Mouse (Mus musculus): ENCODE data around the gene Tmem136. TPM values are rescaled to one million over a fixed set of nuclear protein-coding genes. Genes with fewer than 3 reads are reported as not detected.

The Tmem136 gene
- total RNA-seq (2021) = 1 to 10 TPM; 5.7 to 7.1 TPM
- 7.4 and 10.2 TPM in 2 replicates for polyA plus RNA-seq (2012; rRNA removed)
- long read RNA-seq, partial matches to known transcripts = 0 of 1 reads
- long read RNA-seq, other reads (novel, unspliced or antisense) = 0 of 1 reads

DNA sequence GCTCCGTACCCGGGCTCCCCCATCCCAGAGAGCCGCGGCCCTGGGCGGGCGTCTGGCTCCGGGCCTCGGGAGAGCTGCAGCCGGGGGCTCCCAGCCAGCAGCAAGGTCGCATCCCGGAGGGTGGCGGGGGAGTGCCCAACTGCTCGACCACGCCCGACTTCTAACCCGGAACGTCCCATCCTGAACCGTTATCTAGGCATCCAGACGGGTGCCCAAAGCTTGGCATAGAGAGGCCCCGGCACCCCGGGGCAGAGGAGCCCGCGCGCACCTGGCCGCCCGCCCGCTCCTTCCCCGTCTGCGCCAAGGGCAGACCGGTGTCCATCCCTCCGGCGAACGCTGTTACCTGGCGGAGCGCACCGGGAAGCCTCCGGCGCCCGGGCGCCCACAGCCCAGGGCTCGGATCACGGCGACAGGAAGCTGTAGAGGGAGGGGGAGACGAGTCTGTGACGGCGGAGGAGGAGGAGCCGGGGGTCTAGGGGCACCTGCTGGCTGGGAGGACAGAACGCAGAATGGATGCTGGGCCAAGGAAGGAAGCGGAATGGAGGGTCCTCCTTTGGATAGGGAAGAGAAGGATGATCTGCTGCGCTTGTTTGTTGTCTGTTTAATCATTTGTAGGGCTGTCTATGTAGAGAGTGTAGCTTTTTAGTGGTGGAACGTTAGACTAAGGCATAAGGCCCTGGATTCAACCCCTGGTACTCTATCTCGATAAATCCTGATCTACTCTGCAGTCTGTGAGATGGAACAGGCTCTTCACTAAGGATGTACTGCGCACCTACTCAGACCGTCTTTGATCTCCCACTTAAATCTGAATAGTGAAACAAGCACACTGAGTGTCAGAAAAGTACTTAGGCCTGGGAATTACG lies at the start of gene Tmem136:
Gene Tmem136, minus strand, starts transcription at position 437 of the 863 bp plus-strand sequence.
- intact Hi-C loops (cut with DNase I) = no loop called here
- DNase-seq = peak; percentile 79 to 80
- Histone ChIP-seq H3K9ac (ENCODE audit: low read depth, low read length) (peak within 1 kb of the TSS; percentile 68), H3K27ac (peak within 1 kb of the TSS; percentile 82), H3K27me3 (ENCODE audit: control insufficient read depth, insufficient read depth, low read length) (no peaks in the 10 kb centered on the region), H3K4me3 (peak within 1 kb of the TSS; percentile 64), H3K4me1 (ENCODE audit: control insufficient read depth, insufficient read depth, low read length) (peaks cover 3% of the 10 kb centered on the region), H3K79me2 (replicated peaks; ENCODE audit: control insufficient read depth, insufficient read depth, low read length) (no peaks in the 10 kb centered on the region), H3K36me3 (ENCODE audit: control insufficient read depth, insufficient read depth, low read length) (peaks cover 7% of the 10 kb centered on the region)
- TF ChIP-seq EP300 (IDR thresholded peaks at IDR 0.05; ENCODE audit: insufficient read depth, low read depth, low read length) = no peak
- whole genome bisulfite sequencing = 7% methylated on average over 55 of the region's 55 CpGs

- intact Hi-C loops (cut with DNase I) = no loop called here
- no peak overlapping the region for H3K27ac ChIP-seq
- H3K27me3 ChIP-seq (ENCODE audit: control insufficient read depth, insufficient read depth, low read length) = no peaks in the 10 kb centered on the region
- no peak overlapping the region for H3K9ac ChIP-seq (ENCODE audit: low read depth, low read length)
- H3K4me1 ChIP-seq (ENCODE audit: control insufficient read depth, insufficient read depth, low read length) = peaks cover 1% of the 10 kb centered on the region; the same call in 1 of the 2 replicates
- H3K4me3 ChIP-seq = no peak overlapping the region
- WGBS = 29% methylated on average over 6 of the region's 6 CpGs
- no peak for DNase-seq
- TF ChIP-seq EP300 (IDR thresholded peaks at IDR 0.05; ENCODE audit: insufficient read depth, low read depth, low read length) (no peak), POLR2A (IDR thresholded peaks at IDR 0.05; ENCODE audit: insufficient read depth, low read depth, low read length) (no peak), CTCF (IDR thresholded peaks at IDR 0.05) (no peak)
- no peaks in the 10 kb centered on the region for H3K79me2 ChIP-seq (replicated peaks; ENCODE audit: control insufficient read depth, insufficient read depth, low read length)
- H3K36me3 ChIP-seq (ENCODE audit: control insufficient read depth, insufficient read depth, low read length) = no peaks in the 10 kb centered on the region
Measured at GRCm38 (mm10) chr9:43155960-43156359, 39.6 kb upstream of the Tmem136 start.

- no peaks in the 10 kb centered on the region for H3K36me3 ChIP-seq (ENCODE audit: control insufficient read depth, insufficient read depth, low read length)
- WGBS = 85% methylated on average over 6 of the region's 6 CpGs
- H3K27me3 ChIP-seq (ENCODE audit: control insufficient read depth, insufficient read depth, low read length) = no peaks in the 10 kb centered on the region
- no peaks in the 10 kb centered on the region for H3K79me2 ChIP-seq (replicated peaks; ENCODE audit: control insufficient read depth, insufficient read depth, low read length)
- DNase-seq = no peak
- no peak overlapping the region for H3K9ac ChIP-seq (ENCODE audit: low read depth, low read length)
- H3K4me3 ChIP-seq = no peak overlapping the region
- no peak overlapping the region for H3K27ac ChIP-seq
- H3K4me1 ChIP-seq (ENCODE audit: control insufficient read depth, insufficient read depth, low read length) = peaks cover 4% of the 10 kb centered on the region; the same call in 1 of the 2 replicates
- TF ChIP-seq EP300 (IDR thresholded peaks at IDR 0.05; ENCODE audit: insufficient read depth, low read depth, low read length) = no peak
- no peak for TF ChIP-seq POLR2A (IDR thresholded peaks at IDR 0.05; ENCODE audit: insufficient read depth, low read depth, low read length)
- TF ChIP-seq CTCF (IDR thresholded peaks at IDR 0.05) = no peak
- intact Hi-C loops (cut with DNase I) = no loop called here
Measured at GRCm38 (mm10) chr9:43151779-43152178, 35.4 kb upstream of the Tmem136 start.

- intact Hi-C loops (cut with DNase I) = no loop called here
- TF ChIP-seq POLR2A (IDR thresholded peaks at IDR 0.05; ENCODE audit: insufficient read depth, low read depth, low read length) = no peak
- no peak for TF ChIP-seq CTCF (IDR thresholded peaks at IDR 0.05)
- TF ChIP-seq EP300 (IDR thresholded peaks at IDR 0.05; ENCODE audit: insufficient read depth, low read depth, low read length) = no peak
- 27% methylated on average over 9 of the region's 9 CpGs for WGBS
Measured at GRCm38 (mm10) chr9:43150957-43151356, 34.6 kb upstream of the Tmem136 start.

GRCm38 (mm10) chr9:43150075-43150474 lies 33.7 kb upstream of the Tmem136 start:
- WGBS = 12% methylated on average over 10 of the region's 10 CpGs
- Histone ChIP-seq H3K36me3 (ENCODE audit: control insufficient read depth, insufficient read depth, low read length) (no peaks in the 10 kb centered on the region), H3K9ac (ENCODE audit: low read depth, low read length) (no peak overlapping the region), H3K27ac (no peak overlapping the region), H3K79me2 (replicated peaks; ENCODE audit: control insufficient read depth, insufficient read depth, low read length) (no peaks in the 10 kb centered on the region), H3K27me3 (ENCODE audit: control insufficient read depth, insufficient read depth, low read length) (no peaks in the 10 kb centered on the region), H3K4me1 (ENCODE audit: control insufficient read depth, insufficient read depth, low read length) (peaks cover 3% of the 10 kb centered on the region; the same call in 1 of the 2 replicates), H3K4me3 (no peak overlapping the region)
- TF ChIP-seq EP300 (IDR thresholded peaks at IDR 0.05; ENCODE audit: insufficient read depth, low read depth, low read length) (no peak), POLR2A (IDR thresholded peaks at IDR 0.05; ENCODE audit: insufficient read depth, low read depth, low read length) (no peak), CTCF (IDR thresholded peaks at IDR 0.05) (no peak)
- intact Hi-C loops (cut with DNase I) = no loop called here
- DNase-seq = peak in 1 of 2 experiments; percentile 38

More at GRCm38 (mm10) chr9:43150957-43151356, 34.6 kb upstream of the Tmem136 start:
- no peaks in the 10 kb centered on the region for H3K36me3 ChIP-seq (ENCODE audit: control insufficient read depth, insufficient read depth, low read length)
- peaks cover 4% of the 10 kb centered on the region; the same call in 1 of the 2 replicates for H3K4me1 ChIP-seq (ENCODE audit: control insufficient read depth, insufficient read depth, low read length)
- no peak overlapping the region for H3K4me3 ChIP-seq
- no peaks in the 10 kb centered on the region for H3K27me3 ChIP-seq (ENCODE audit: control insufficient read depth, insufficient read depth, low read length)
- no peaks in the 10 kb centered on the region for H3K79me2 ChIP-seq (replicated peaks; ENCODE audit: control insufficient read depth, insufficient read depth, low read length)
- DNase-seq = peak in 1 of 2 experiments; percentile 20
- no peak overlapping the region for H3K27ac ChIP-seq
- H3K9ac ChIP-seq (ENCODE audit: low read depth, low read length) = no peak overlapping the region

DNA sequence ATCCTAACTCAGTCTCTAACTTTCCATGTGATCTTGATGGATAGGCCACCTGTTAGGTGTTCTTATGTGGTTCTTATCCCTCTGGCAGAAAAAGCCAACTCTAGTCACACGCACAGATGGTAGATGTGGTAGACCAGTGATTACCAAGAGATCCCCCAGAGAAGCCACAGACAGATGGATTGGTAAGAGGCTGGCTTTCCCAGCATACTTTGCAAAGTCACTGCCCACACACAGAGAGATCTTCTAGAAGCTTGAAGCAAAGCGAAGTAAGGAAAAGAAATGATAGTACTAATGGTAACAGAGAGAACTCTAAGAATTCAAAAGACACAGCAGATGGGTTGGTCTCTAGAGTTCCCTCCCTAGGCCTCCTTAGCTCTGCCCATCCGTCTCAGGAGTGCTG lies 33.1 kb upstream of the Tmem136 start:
- DNase-seq = no peak
- no peaks in the 10 kb centered on the region for H3K36me3 ChIP-seq (ENCODE audit: control insufficient read depth, insufficient read depth, low read length)
- no peaks in the 10 kb centered on the region for H3K27me3 ChIP-seq (ENCODE audit: control insufficient read depth, insufficient read depth, low read length)
- H3K4me3 ChIP-seq = no peak overlapping the region
- peaks cover 3% of the 10 kb centered on the region; the same call in 1 of the 2 replicates for H3K4me1 ChIP-seq (ENCODE audit: control insufficient read depth, insufficient read depth, low read length)
- intact Hi-C loops (cut with DNase I) = no loop called here
- WGBS = 88% methylated on average over 3 of the region's 3 CpGs
- H3K27ac ChIP-seq = no peak overlapping the region
- no peaks in the 10 kb centered on the region for H3K79me2 ChIP-seq (replicated peaks; ENCODE audit: control insufficient read depth, insufficient read depth, low read length)
- TF ChIP-seq EP300 (IDR thresholded peaks at IDR 0.05; ENCODE audit: insufficient read depth, low read depth, low read length) = no peak
- TF ChIP-seq POLR2A (IDR thresholded peaks at IDR 0.05; ENCODE audit: insufficient read depth, low read depth, low read length) = no peak
- TF ChIP-seq CTCF (IDR thresholded peaks at IDR 0.05) = no peak
- no peak overlapping the region for H3K9ac ChIP-seq (ENCODE audit: low read depth, low read length)

Measured in heart, adult 2 months (tissue).